Mouse (Mus musculus) intestine, embryonic 15.5 days (tissue): ENCODE measurements around the gene Apoc2. TPM values are rescaled to one million over a fixed set of nuclear protein-coding genes. Genes with fewer than 3 reads are reported as not detected.
A peak's percentile ranks its signal among the peaks of the same experiment; 100 is the strongest.

Experiments used
- ATAC-seq: fragments of 200-750 bp; cut with Nextera tagmentation; 2 replicates; pipeline ENCODE4 v1.8.0; 2017; ENCODE audit warnings: moderate TSS enrichment, moderate library complexity
- H3K27ac ChIP-seq: fragments of 300-500 bp; sonication (generic); 2 replicates; pipeline ENCODE4 v1.5.1; 2015; ENCODE audit warnings: mild to moderate bottlenecking, inconsistent platforms
- H3K27me3 ChIP-seq: fragments of 300-500 bp; sonication (generic); replicated peaks from 2 replicates; pipeline ENCODE4 v1.6.1; 2015; ENCODE audit warnings: inconsistent platforms
- H3K36me3 ChIP-seq: fragments of 300-500 bp; sonication (generic); 2 replicates; pipeline ENCODE4 v1.6.1; 2015; ENCODE audit warnings: inconsistent platforms
- H3K4me1 ChIP-seq: fragments of 300-500 bp; sonication (generic); replicated peaks from 2 replicates; pipeline ENCODE4 v1.6.1; 2015; ENCODE audit warnings: inconsistent platforms
- H3K4me2 ChIP-seq: fragments of 300-500 bp; sonication (generic); replicated peaks from 2 replicates; pipeline ENCODE4 v1.6.1; 2015; ENCODE audit warnings: mild to moderate bottlenecking, inconsistent platforms
- H3K4me3 ChIP-seq: fragments of 300-500 bp; sonication (generic); replicated peaks from 2 replicates; pipeline ENCODE4 v1.5.1; 2015; ENCODE audit warnings: inconsistent platforms
- H3K9ac ChIP-seq: fragments of 300-500 bp; sonication (generic); 2 replicates; pipeline ENCODE4 v1.6.1; 2015; ENCODE audit warnings: inconsistent platforms
- H3K9me3 ChIP-seq: fragments of 300-500 bp; sonication (generic); 2 replicates; pipeline ENCODE4 v1.6.1; 2016; ENCODE audit warnings: inconsistent platforms
- WGBS: fragments of 180-500 bp; shearing (Covaris S2); methylation state at CpG from one replicate; pipeline ENCODE4 v1.1.7; 2015; 5-methylcytosine and 5-hydroxymethylcytosine counted together
- polyA plus RNA-seq: library from polyadenylated mRNA; unstranded; fragments of >200 nt; fragmentation: Nextera tagmentation; extraction: Ambion mirVana; gene quantifications from 2 replicates; pipeline ENCODE4 v1.2.1, GENCODE M21; 2015

Gene Apoc2
- polyA plus RNA-seq, 1 experiment from 2014 or later, result 164 TPM

DNA sequence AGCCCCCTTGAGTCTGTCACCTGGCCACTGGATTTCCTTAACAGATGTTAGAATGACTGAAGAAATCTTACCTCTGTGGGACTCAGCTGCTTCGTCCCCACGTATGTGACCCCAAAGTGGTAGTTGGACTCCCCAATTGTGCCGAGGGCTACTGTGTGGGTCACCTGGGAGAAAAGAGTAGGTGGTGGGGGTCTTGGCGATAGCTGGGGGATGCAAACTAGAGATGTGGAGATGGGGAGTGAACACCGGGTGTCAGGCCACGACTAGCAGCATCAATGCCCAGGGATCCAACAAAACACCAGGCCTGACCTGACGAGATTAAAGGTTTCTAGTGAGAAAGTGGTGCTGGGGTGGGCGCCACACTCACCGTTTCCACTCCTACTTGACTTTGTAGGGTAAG, 35.9 kb upstream of the Apoc2 start:
- Histone ChIP-seq H3K9ac (peak overlapping the region; percentile 96), H3K4me3 (no peak overlapping the region), H3K4me2 (peak overlapping the region; percentile 79; the same call in 1 of the 2 replicates), H3K36me3 (peaks cover 30% of the 10 kb centered on the region), H3K4me1 (peaks cover 9% of the 10 kb centered on the region; the same call in 1 of the 2 replicates), H3K27ac (no peak overlapping the region), H3K27me3 (no peaks in the 10 kb centered on the region), H3K9me3 (no peaks in the 10 kb centered on the region)
- no peak for ATAC-seq
- WGBS, result 86% methylated on average over 9 of the region's 9 CpGs

DNA sequence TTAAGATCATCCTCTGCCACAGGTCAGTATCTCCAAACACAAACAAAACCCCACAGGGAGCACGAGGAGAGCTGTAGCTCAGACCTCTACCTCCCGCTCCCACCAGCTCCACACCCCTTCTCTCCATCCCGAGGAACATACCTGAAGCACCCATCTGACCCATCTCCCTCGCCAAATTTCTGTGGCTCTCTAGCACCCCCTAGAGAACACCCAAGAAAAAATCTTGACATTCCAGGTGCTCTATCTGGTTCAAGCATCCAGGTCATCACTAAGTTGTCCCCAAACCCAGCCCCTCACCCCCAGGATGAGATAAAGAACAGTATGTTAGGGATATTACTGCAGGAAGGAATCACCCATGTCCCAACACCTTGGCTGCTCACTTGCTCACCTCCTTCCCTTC, 35.5 kb upstream of the Apoc2 start:
- Histone ChIP-seq H3K27me3 (no peaks in the 10 kb centered on the region), H3K4me2 (no peak overlapping the region), H3K27ac (no peak overlapping the region), H3K4me1 (peaks cover 9% of the 10 kb centered on the region; the same call in 1 of the 2 replicates), H3K9ac (no peak overlapping the region), H3K9me3 (no peaks in the 10 kb centered on the region), H3K36me3 (peaks cover 30% of the 10 kb centered on the region), H3K4me3 (no peak overlapping the region)
- ATAC-seq, result no peak
- 39% methylated on average over 4 of the region's 4 CpGs for WGBS

DNA sequence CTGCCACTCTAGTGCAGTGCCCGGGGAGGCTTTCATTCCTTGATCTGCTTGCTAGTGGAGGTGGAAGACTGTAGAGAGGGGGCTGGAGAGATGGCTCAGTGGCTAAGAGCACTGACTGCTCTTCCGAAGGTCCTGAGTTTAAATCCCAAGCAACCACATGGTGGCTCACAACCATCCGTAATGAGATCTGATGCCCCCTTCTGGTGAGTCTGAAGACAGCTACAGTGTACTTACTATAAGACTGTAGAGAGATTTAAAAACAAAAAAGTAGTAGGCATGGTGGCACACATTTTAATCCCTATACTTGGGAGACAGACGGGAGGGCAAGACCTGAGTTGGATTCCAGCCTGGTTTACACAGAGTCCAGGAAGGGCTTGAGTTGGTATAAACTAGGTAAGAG, 34.7 kb upstream of the Apoc2 start:
- ATAC-seq, result no peak
- H3K27ac ChIP-seq, result no peak overlapping the region
- peaks cover 9% of the 10 kb centered on the region; the same call in 1 of the 2 replicates for H3K4me1 ChIP-seq
- no peak overlapping the region for H3K4me3 ChIP-seq
- H3K27me3 ChIP-seq, result no peaks in the 10 kb centered on the region
- peaks cover 30% of the 10 kb centered on the region for H3K36me3 ChIP-seq
- H3K9me3 ChIP-seq, result no peaks in the 10 kb centered on the region
- no peak overlapping the region for H3K9ac ChIP-seq
- H3K4me2 ChIP-seq, result no peak overlapping the region
- 77% methylated on average over 4 of the region's 4 CpGs for WGBS

DNA sequence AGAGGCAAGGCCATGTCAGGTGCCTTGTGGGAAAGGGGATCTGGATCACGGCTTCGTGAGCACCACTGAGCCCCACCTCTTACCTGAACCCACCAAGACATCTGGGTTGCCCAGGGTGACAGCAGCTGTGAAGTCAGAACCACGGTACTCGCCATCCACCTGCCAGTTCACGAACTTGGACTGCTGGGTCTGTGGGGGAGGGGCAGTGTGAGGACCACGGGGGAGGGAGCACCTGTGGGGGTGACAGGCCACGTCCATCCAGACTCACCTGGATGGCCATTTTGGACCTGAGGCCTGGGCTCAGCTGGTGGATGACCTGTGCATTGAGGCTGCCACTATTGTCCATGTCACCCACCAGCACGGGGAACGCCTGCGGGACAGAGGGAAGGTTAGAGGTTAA, 32.9 kb upstream of the Apoc2 start:
- ATAC-seq, result no peak
- WGBS, result 88% methylated on average over 10 of the region's 10 CpGs
- H3K4me2 ChIP-seq, result no peak overlapping the region
- no peaks in the 10 kb centered on the region for H3K27me3 ChIP-seq
- H3K27ac ChIP-seq, result no peak overlapping the region
- H3K4me1 ChIP-seq, result 0 out of 2 replicates have a peak, but pooled peaks cover 9% of the 10 kb centered on the region
- no peak overlapping the region for H3K9ac ChIP-seq
- H3K4me3 ChIP-seq, result no peak overlapping the region
- H3K36me3 ChIP-seq, result peaks cover 38% of the 10 kb centered on the region
- H3K9me3 ChIP-seq, result no peaks in the 10 kb centered on the region

DNA sequence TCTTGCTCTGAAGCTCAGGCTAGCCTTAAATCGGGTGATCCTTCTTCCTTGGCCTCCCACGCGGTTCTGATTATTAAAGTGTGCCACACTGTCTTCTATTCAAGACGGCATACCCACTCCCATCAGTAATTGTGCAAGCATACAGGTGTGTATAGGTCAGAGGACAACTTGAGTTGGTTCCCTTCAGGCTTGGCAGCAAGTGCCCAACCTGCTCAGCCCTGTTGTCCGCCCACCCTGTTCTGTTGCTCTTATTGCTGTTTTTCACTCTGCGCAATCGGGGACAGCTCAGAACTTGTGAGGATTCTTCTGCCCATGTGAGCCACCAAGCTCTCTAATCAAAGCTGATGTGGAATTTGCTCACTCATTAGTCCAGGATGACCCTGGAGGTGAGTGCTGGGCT, 27.5 kb upstream of the Apoc2 start:
- peaks cover 17% of the 10 kb centered on the region for H3K4me1 ChIP-seq
- ATAC-seq, result no peak
- H3K36me3 ChIP-seq, result peaks cover 30% of the 10 kb centered on the region

DNA sequence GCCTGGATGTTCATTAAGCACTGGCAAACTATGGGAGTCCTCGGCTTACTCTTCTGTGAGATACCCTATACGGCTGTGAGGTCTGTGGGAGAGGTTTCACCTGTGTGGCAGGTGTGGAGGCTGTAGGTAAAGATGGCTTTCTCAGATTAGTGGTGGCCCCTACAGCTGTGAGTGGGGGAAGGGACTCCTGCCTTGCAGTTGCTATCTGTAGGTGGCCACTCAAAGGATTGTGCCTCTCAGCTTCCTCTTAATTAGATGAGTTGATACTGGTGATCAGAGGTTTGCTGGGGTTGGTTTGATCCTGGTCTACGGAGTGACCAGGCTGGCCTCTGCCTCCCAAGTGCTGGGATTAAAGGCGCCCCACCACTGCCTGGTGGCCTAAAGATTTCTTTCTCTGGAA, 26.7 kb upstream of the Apoc2 start:
- Histone ChIP-seq H3K9ac (no peak overlapping the region), H3K27ac (no peak overlapping the region), H3K36me3 (peaks cover 23% of the 10 kb centered on the region), H3K4me3 (no peak overlapping the region), H3K4me1 (peaks cover 20% of the 10 kb centered on the region), H3K9me3 (no peaks in the 10 kb centered on the region), H3K27me3 (no peaks in the 10 kb centered on the region), H3K4me2 (no peak overlapping the region)
- WGBS, result 87% methylated on average over 4 of the region's 4 CpGs
- no peak for ATAC-seq

More for the DNA sequence above, 27.5 kb upstream of the Apoc2 start:
- Histone ChIP-seq H3K9ac (no peak overlapping the region), H3K9me3 (no peaks in the 10 kb centered on the region), H3K27me3 (no peaks in the 10 kb centered on the region), H3K27ac (no peak overlapping the region), H3K4me2 (no peak overlapping the region), H3K4me3 (no peak overlapping the region)
- 97% methylated on average over 7 of the region's 7 CpGs for WGBS

DNA sequence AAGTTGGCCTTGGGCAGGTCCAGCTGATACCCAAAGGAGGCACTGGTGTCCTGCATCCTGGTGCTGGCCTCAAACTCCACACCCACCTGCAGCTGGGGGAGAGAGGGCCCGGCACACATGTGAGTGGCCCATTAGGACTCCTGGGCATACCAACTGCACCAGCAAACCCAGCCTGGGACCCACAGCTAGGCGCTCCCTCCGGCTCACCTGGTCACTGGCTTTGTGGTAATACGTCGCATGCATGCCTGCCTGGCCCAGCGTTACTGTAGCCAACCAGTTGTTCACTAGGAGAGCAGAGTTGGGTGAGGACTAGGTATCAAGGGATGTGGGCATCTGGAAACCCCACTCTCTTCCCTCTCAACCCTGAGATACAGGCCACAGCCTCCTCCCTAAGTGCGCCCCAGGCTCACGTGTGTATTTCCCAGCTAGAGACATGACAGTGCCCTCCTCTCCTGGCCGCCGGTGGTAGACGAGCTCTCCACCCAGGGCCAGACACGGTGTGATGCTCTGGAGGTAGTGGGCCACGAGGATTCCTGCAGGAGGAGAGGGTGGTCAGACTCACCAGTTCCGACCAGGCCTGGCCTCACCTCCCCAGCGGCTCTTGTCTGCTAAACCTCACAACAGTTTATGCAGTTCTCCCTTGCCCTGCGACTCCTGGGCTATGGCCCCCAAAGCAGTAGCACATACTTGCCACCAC, 25.3 kb upstream of the Apoc2 start:
- H3K36me3 ChIP-seq, result peaks cover 16% of the 10 kb centered on the region
- no peak for ATAC-seq
- H3K4me3 ChIP-seq, result no peak overlapping the region
- H3K4me1 ChIP-seq, result peaks cover 35% of the 10 kb centered on the region
- H3K9me3 ChIP-seq, result no peaks in the 10 kb centered on the region
- no peak overlapping the region for H3K27ac ChIP-seq
- H3K9ac ChIP-seq, result no peak overlapping the region
- H3K27me3 ChIP-seq, result no peaks in the 10 kb centered on the region
- 90% methylated on average over 16 of the region's 16 CpGs for WGBS
- H3K4me2 ChIP-seq, result no peak overlapping the region

DNA sequence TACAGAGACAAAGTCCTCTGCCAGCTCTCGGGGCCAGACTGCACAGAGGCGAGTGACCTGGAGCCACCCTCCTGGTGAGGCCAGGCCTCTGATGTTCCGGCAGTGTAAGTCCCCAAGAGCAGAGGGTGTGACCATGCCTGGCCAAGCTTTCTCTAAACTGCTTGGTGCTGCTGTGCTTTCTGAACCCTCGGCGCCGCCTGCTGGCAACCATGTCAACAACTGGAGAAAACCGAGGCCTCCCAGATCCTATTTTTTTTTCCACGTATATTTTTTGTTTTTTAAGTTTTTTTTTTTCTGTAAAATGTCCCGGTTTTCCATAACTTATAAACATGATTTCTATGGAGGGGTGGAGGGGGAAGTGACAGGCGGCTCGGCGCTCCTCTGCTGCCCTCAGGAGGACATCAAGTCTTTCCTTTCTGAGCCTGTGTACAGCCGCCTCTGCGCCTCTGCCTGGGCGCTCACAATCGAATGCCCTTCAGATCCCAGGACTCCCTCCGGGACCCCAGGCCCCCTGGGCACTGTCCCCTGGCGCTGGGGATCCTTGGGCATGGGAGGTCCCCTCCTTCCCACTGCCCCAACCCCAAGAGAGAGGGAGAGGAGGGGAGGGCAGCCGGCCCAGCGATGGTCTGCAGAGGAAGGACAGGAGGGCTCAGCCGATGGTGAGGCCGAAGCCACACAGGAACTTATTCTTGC, 23.5 kb upstream of the Apoc2 start:
- H3K36me3 ChIP-seq, result peaks cover 10% of the 10 kb centered on the region
- ATAC-seq, result peak; percentile 92
- peak overlapping the region; percentile 28; the same call in 1 of the 2 replicates for H3K9ac ChIP-seq

DNA sequence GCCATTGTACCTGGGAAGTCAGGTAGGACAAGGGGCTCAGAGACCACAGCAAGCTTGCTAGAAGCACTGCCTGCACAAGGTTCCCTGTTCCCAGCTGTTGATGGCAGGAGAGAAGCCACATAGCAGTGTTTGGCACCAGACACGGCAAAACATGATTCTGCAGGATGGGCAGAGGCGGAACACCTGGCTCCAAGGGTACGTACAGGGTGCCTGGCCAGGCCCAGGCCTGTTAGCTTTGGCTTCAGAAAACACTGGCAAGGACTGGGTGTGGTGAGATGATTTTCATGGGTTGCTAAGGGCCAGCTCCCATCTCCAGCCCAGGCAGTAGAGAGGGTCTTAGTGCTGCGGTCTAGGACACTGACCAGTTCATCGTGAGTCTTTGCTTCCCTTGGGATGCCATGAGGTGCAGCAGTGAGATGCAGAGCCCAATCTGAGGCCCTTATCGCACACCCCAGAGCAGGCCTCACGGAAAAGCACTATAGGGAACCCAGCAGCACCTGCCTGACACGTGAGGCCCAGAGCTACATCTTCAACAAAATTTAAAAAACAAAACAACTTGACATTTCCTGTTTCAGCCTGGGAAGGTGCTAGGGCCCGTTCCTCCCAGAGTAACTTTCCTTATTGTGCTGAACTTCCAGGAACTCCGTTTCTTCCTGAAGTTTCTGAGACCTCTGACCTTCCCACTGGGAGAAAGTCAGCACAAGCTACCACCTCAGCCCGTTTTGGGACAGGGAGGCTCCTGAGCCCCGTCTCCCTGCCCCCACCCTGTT, 22.7 kb upstream of the Apoc2 start:
- 0 out of 2 replicates have a peak overlapping the region, but pooled peaks have one; percentile 9 for H3K4me2 ChIP-seq
- peak; percentile 54 for ATAC-seq
- peaks cover 8% of the 10 kb centered on the region; the same call in 1 of the 2 replicates for H3K36me3 ChIP-seq
- H3K27me3 ChIP-seq, result no peaks in the 10 kb centered on the region
- 46% methylated on average over 12 of the region's 12 CpGs for WGBS
- H3K27ac ChIP-seq, result peak overlapping the region; percentile 61
- peaks cover 37% of the 10 kb centered on the region for H3K4me1 ChIP-seq
- no peak overlapping the region for H3K9ac ChIP-seq
- H3K9me3 ChIP-seq, result no peaks in the 10 kb centered on the region
- H3K4me3 ChIP-seq, result no peak overlapping the region

More for the DNA sequence above, 23.5 kb upstream of the Apoc2 start:
- 0 out of 2 replicates have a peak overlapping the region, but pooled peaks have one; percentile 9 for H3K4me2 ChIP-seq
- peak overlapping the region; percentile 83 for H3K27ac ChIP-seq
- H3K4me3 ChIP-seq, result no peak overlapping the region
- 28% methylated on average over 22 of the region's 22 CpGs for WGBS
- peaks cover 37% of the 10 kb centered on the region for H3K4me1 ChIP-seq
- no peaks in the 10 kb centered on the region for H3K9me3 ChIP-seq
- H3K27me3 ChIP-seq, result no peaks in the 10 kb centered on the region

DNA sequence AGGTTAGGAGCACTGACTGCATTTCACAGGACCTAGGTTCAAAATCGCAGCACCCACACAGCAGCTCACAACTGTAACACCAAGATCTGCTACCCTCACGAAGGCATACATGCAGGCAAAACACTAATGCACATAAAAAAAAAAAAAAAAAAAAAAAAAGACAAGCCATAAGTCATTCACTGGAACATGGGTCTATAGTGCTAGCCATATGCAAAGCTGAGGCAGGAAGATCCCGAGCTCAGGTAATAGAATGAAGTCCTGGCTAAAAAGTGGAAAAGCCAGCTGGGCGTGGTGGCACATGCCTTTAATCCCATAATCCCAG, 22.0 kb upstream of the Apoc2 start:
- H3K4me2 ChIP-seq, result no peak overlapping the region
- H3K36me3 ChIP-seq, result peaks cover 6% of the 10 kb centered on the region; the same call in 1 of the 2 replicates
- H3K4me1 ChIP-seq, result peaks cover 43% of the 10 kb centered on the region
- WGBS, result 86% methylated on average over 4 of the region's 4 CpGs
- no peak for ATAC-seq
- no peak overlapping the region for H3K4me3 ChIP-seq
- H3K27ac ChIP-seq, result no peak overlapping the region
- H3K9me3 ChIP-seq, result no peaks in the 10 kb centered on the region
- H3K27me3 ChIP-seq, result no peaks in the 10 kb centered on the region
- H3K9ac ChIP-seq, result no peak overlapping the region

DNA sequence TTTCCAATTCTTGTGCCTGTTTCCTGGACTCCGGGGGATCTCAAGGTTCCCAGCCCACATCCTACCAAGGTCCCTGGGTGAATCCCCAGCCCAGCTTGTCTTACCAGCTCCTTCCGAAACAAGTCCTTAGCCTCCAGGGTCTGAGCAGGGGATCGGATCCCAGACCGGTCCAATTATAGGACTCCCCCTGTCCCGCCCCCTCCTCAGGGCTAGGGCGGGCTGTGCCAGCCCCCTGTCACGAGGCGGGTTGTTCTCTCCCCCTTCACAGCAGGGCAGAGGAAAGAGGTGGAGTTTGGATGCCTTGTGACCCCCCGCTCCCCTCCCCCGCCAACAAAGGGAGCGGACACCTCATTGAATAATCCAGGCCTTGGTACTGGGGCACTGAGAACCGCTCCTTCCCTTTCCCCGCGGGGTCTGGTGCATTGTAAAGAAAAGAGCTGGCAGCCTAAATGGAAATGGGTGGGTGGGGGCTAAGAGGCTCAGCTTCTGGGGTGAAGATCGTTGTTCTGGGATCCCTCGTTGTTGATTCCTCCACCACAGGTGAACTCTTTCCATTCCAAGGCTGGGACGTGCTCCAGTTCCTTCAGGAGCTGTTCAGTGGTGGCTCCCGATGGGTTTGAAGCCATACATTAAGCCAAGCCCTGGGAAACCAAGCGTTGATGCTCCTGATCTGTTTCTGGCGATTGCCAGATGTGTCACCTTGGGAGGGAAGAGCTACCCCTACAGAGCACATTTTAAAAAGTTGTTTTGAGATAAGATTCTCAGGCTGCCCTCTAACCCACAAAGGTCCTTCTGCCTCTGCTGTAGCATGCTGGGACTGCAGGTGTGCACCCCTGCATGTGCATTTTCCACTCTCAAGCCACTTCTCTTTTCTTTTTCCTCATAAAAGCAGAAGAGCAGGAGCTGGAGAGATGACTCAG, 21.4 kb upstream of the Apoc2 start, which contains the start of gene Apoe:
Gene Apoe (minus strand): TSS at position 282 of the 920 bp plus-strand sequence.
- H3K4me1 ChIP-seq, result peaks cover 48% of the 10 kb centered on the region

More for the DNA sequence above, 21.4 kb upstream of the Apoc2 start, which contains the start of gene Apoe:
- 0 out of 2 replicates have a peak, but pooled peaks have one; percentile 6 for ATAC-seq
- Histone ChIP-seq H3K9ac (peak within 1 kb of the TSS; percentile 46), H3K36me3 (peaks cover 6% of the 10 kb centered on the region; the same call in 1 of the 2 replicates), H3K4me2 (peak within 1 kb of the TSS; percentile 66), H3K27me3 (no peaks in the 10 kb centered on the region), H3K4me3 (peak within 1 kb of the TSS; percentile 32), H3K9me3 (no peaks in the 10 kb centered on the region), H3K27ac (0 out of 2 replicates have a peak within 1 kb of the TSS, but pooled peaks have one; percentile 1)
- WGBS, result 4% methylated on average over 20 of the region's 20 CpGs
